Mouse (Mus musculus): ENCODE measurements at regions not wholly inside any gene's neighbourhood (a gene's known extent, or its start where the extent isn't known, plus 50 kb on each side); places are given as distances from the start of the nearest gene placed in this dataset.
A peak's percentile ranks its signal among the peaks of the same experiment; 100 is the strongest.

DNA sequence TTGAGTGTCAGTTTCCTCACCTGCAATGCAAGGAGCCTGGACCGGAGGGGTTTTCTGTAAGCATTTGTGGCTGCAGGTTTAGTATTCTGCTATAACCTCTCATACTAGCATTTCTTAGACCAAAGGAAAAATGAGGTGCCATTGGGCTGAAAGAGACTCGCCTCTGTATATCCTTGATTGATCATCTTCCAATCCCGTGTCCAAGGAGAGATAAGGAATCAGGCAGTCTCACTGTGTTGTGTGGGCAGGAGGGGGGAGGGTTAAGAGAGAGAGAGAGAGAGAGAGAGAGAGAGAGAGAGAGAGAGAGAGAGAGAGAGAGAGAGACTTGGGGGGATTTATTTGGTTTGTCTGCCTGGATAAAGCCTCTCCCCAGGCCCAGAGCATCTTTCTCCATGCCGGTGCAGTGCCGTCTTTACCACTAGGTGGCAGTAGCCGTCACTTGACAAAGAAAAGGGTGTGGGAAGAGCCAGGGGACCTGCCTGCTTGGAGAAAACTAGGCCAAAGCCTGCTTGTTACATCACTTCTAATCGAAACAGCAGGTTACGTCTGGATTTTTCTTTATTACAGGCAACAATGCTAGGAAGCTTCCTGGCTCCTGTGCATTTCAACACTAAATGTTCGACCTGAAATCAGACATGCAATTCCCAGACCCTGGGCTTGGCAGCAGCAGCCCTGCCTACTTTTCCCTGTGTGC is 56.1 kb upstream of the Ces5a start:
- DNase-seq (ENCODE audit: inconsistent age in 2 of 2, low spot score in 1 of 2) = peak; percentile 73 to 91

- DNase-seq (ENCODE audit: inconsistent age in 2 of 2, low spot score in 1 of 2) = no peak
These were observed 56.6 kb upstream of the Ces5a start for GRCm38 (mm10) chr8:93592302-93592651.

- no peak for DNase-seq (ENCODE audit: inconsistent age in 2 of 2, low spot score in 1 of 2)
These were observed 63.0 kb upstream of the Ces5a start for GRCm38 (mm10) chr8:93598613-93599121.

- no peak for DNase-seq (ENCODE audit: inconsistent age in 2 of 2, low spot score in 1 of 2)
These were observed 63.7 kb upstream of the Ces5a start for GRCm38 (mm10) chr8:93599306-93599705.

DNA sequence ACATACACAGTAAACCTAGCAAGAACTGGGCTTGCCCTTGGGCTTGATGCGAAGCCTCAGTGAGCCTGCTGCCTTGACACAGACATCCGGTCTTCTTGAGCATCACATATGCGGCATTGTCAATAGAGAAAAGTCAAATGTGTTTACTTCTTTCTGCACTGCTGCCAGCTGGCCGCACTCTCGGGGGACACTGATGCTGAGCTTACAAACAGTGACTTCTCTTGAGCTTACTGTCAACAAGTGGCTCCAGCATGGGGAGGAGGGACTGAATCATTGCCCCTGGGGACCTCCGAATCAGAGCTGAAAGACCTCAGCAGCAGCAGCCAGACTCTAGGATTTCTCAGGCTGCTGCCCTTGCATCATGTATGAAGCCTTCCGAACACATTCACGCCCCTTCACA is 64.1 kb upstream of the Ces5a start:
- no peak for DNase-seq (ENCODE audit: inconsistent age in 2 of 2, low spot score in 1 of 2)

GRCm38 (mm10) chr8:93626807-93627526 is 91.3 kb upstream of the Ces5a start:
- peak; percentile 73 to 79 for DNase-seq (ENCODE audit: inconsistent age in 2 of 2, low spot score in 1 of 2)

DNA sequence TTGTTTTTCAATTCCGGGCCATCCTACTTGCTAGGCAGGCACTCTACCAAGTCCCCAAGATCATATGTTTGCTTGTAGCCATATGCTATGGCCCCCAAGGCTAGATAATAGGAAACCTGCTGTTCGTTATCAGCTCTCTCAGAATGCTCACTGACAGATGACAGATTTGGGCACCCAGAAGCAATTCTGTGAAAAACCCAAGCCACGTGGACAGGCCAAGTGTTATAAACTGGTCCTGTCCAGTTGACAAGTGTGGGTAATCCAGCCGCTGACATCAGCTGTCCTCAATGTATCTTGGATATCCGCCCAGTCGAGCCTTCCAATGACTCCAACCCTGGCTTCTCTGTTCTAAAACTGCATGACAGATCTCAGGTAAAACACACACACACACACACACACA is 92.0 kb upstream of the Ces5a start:
- no peak for DNase-seq (ENCODE audit: inconsistent age in 2 of 2, low spot score in 1 of 2)

DNA sequence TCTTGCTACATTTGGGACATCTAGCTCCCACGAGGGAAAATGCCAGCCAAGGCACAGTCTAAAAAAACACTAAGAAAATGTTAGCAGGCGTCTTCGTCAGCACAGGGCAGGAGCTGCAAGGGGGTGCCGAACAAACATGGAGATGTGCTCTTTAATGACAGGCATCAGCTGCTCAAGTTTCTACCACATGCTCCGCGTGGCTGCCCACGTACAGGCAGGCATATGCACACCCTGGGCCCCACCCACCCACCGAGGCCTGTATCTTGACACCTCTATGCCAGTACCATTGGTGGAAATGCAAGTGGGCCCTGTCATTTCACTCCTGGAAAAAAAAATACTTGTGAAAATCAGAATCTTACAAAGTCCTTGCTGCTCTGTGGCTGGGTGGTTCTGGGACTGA is 97.3 kb upstream of the Ces5a start:
- no peak for DNase-seq (ENCODE audit: inconsistent age in 2 of 2, low spot score in 1 of 2)

GRCm38 (mm10) chr8:93642770-93643169 is 107.1 kb upstream of the Ces5a start:
- DNase-seq (ENCODE audit: inconsistent age in 2 of 2, low spot score in 1 of 2) = no peak

GRCm38 (mm10) chr8:93643471-93644215 is 108.0 kb upstream of the Ces5a start:
- no peak for DNase-seq (ENCODE audit: inconsistent age in 2 of 2, low spot score in 1 of 2)

DNA sequence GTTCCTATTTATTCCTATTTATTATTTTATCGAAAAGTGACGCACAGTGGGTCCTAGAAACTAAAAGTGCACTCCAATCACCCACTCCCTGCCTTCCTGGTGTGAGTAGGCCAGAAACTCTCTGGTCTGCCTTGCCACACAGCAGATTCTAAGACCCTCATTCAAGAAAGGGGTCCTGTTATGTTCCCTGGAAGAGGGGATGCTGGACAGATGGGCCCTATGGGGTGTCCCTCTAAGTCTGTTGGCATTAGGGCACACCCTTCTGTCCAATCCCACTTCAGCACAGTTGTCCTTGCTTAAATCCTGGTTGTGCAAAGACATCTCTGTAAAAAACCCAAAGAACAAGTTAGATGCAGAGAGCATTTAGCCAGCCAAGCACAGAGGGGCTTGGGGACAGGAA is 117.8 kb upstream of the Ces5a start:
- DNase-seq (ENCODE audit: inconsistent age in 2 of 2, low spot score in 1 of 2) = no peak

- DNase-seq (ENCODE audit: inconsistent age in 2 of 2, low spot score in 1 of 2) = no peak
These were observed 118.5 kb upstream of the Ces5a start for GRCm38 (mm10) chr8:93653913-93654705.

DNA sequence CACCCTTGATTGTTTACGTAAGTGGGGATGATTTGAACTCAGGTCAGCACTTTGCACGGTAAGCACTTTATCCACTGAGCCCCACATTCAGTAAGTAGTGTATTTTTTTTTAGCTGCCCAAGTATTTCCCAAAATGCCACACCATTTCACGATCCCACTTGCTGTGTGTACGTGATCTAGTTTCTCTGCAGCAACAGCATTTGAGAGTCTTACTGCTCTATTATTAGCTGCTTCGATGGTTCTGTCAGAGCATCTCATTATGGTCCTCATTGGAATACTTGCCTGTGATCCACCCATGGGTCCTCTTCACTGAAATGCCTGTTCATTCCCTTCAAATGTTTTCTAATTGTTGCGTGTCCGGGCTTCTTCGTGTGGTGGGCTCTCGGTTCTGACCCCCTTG is 120.1 kb upstream of the Ces5a start:
- no peak for DNase-seq (ENCODE audit: inconsistent age in 2 of 2, low spot score in 1 of 2)

DNA sequence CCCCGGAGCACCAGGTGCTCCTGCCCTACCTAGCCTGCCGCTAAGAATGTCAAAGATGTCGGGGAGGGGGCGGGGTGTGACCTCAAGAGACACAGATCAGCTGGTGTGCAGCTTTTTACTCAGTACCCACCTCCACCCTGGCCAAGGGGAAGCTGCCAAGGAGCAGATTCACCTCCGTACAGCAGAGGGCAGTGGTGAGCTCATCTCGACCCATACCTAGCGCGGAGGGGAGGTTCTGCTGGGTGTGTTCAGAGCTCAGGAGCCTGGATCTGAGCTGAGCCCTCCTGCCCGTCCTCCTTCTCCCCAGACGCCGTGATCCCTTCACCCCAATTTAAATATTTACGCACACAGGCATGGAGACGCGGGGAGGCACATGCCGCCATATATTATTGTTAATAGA is 126.1 kb upstream of the Ces5a start:
- peak; percentile 79 to 91 for DNase-seq (ENCODE audit: inconsistent age in 2 of 2, low spot score in 1 of 2)

- no peak for DNase-seq (ENCODE audit: inconsistent age in 2 of 2, low spot score in 1 of 2)
These were observed 126.6 kb upstream of the Ces5a start for GRCm38 (mm10) chr8:93662219-93662618.

- no peak for DNase-seq (ENCODE audit: inconsistent age in 2 of 2, low spot score in 1 of 2)
These were observed 128.2 kb upstream of the Ces5a start for GRCm38 (mm10) chr8:93663851-93664250.

GRCm38 (mm10) chr8:93668306-93668705 is 132.7 kb upstream of the Ces5a start:
- DNase-seq (ENCODE audit: inconsistent age in 2 of 2, low spot score in 1 of 2) = no peak

GRCm38 (mm10) chr8:93674721-93675120 is 135.0 kb upstream of the Gnao1 start:
- no peak for DNase-seq (ENCODE audit: inconsistent age in 2 of 2, low spot score in 1 of 2)

DNA sequence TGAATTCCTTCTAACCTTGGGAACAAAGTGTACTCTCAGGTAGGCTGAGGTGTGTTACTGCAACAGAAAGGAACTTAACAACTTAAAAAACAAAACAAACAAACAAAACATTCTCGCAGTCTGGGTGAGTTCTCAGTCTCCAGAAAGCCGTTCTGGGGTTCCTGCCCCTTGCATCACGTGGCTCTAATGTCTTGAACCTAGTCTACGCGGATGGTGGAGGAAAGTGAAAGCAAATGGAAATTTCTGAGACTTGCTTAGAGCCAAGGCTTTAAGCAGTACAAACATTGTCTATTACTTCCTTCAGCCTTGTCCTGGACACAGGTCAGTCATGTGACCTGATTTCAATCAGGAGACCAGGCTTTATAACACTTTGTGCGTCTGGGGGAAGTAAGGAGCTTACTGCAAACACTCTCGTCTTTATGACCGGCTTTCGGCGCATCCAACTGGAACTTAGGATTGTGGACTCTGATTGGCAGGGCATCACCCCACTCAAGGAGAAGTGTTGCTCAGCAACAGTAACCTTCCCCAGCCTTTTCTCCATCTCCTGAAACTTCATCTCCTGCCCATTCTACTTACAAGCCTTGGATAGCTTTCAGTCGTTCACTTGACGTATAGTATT is 125.9 kb upstream of the Gnao1 start:
- DNase-seq (ENCODE audit: inconsistent age in 2 of 2, low spot score in 1 of 2) = no peak

DNA sequence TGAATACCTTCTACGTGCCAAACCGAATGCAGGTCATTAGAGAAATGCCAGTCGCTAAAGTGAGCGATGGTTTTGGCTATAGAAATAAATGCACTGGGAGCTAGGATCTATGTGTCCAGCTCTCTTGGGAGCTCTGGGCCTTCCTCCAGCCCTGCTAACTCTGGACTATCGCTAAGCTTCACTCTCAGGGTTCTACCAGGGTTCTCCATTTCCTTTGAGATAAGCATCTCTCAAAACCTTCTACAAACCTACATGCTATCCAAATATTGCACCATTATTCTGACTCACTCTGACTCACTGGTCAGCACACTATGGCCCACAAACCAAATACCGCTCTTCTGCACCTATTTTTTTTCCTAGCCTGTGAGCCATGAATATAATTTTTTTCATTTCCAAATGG is 125.4 kb upstream of the Gnao1 start:
- DNase-seq (ENCODE audit: inconsistent age in 2 of 2, low spot score in 1 of 2) = peak in 1 of 2 experiments; percentile 29

- no peak for DNase-seq (ENCODE audit: inconsistent age in 2 of 2, low spot score in 1 of 2)
These were observed 120.9 kb upstream of the Gnao1 start for GRCm38 (mm10) chr8:93688845-93689244.

Data from adrenal gland, adult (tissue).